Mouse (Mus musculus) layer of hippocampus, postnatal 25 days (tissue): ENCODE results near the gene Ttyh3. TPM values are rescaled to one million over a fixed set of nuclear protein-coding genes. Genes with fewer than 3 reads are reported as not detected.

Experiments
- DNase-seq, 2 experiments: peaks; one replicate each; pipeline ENCODE4 v3.0.0; 2022; ENCODE audit warnings: mixed read lengths in 2 of 2, low spot score in 1 of 2; ENCODE audit errors: extremely low spot score in 1 of 2
- total RNA-seq, 2 experiments: library from RNA; stranded (reverse); gene quantifications; 2 replicates each; pipeline ENCODE4 v1.2.3; 2021

Ttyh3 gene
- total RNA-seq, 2 experiments from 2014 or later: 247 to 262 TPM

DNA sequence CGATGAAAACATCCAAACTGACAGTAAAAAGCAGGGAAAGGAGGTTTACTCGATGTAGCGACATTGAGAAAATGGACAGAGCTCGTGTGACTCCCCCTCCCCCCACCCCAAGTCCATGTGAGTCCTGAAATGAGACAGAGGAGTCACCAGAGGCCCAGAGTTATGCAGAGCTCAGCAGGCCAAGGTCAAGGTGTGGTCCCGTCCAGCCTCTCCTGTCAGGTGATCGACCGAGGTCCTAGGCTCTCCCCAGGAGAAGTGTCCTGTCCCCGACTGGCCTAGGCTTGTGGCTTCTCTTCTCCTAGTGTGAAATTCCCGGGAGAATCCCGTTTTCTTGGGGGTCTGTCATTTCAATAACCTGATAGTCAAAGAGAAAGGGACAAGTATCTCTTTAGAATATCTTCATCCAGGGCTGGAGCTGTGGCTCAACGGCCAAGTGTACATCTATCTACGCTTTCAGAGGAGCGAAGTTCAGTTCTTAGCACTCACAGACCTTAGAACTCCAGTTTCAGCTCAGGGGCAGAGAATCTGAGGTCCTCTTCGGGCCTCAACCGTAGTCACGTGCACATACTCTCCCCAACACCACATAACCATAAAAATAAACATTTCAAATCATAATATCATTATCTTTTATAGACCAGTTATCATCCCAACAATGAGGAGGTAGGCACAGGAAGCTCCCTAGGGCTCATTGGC is 59.6 kb downstream of the Ttyh3 start:
- no peak for DNase-seq

DNA sequence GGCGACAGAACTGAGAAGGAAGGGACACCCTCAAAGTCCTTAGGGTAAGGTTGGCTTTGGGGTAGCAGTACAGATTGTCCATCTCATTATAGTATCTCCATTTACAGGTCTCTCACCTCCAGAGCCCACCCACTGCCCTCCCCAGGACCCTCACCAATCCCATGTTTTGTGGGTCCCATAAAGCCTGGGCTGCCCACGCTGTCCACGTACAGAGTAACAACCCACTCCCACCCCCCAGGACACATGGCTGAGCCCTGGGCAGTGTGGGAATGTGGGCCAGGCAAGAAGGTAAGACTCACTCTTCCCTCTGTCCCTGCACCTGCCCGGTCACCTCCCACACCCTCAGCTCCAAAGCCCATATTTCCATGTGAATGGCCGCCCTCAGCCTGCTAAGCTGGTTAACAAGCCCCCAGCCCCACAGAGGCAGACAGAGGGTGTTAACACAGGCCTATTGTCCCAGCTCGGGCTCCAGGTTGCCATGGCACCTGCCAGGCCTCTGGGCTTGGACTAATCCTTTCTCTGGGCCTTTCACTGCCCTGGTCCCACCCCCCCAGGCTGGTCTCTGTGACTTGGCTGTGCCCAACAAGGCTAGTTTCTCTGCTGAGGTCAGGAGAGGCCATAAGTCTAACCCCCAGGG is 65.0 kb downstream of the Ttyh3 start:
- no peak for DNase-seq

DNA sequence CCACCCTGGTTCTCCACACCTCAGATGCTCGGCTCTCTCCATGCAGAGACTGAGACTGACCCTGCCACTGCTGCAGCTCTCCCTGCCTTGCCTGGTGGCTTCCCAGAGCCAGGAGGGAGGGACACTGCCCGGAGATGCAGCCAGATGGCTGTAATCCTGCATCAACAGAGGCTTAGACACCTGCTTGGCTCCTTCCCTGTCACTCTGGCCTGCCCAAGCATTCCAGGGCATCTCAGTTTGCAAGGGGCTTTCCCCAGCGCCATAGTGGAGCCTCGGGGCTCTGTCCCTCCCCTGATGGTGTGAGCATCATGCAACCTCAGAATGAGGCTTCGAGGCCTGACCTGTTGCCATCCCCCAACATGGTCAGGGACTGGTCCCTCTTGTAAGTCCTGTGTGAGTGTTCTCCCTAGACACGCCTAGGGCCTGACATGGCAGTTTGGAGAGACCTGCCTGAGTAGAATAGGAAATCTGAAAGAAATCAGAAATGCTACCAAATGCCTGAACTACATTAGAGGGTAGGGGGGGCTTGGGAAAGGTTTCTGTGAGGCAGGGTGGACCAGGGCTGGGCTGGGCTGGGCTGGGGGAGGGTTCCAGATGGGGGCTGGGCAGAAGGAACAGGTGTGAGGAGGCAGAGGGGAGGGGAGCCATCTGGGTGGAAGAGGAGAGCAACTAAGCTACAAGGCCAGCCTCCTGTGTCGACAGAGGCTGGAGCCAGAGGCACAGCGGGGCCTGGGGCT is 65.7 kb downstream of the Ttyh3 start:
- DNase-seq: no peak

DNA sequence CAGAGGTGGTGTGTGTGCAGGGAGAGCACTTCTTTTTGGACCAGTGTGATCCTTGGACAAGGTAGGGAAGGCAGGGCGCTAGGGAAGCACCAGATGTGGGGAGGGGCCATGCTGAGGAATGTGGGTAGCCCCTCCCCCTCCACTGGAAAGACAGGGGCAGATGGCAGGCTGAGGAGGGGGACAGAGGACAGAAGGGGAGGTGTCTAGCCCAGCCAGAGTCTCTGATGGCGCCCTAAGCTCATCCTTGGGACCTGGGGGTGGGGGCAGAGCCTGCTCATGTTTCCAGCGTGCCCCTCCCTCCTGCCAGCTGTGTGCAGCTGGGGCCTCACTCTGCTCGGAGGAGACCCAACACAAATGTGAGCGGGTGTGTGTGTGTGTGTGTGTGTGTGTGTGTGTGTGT is 67.3 kb downstream of the Ttyh3 start:
- DNase-seq: no peak

DNA sequence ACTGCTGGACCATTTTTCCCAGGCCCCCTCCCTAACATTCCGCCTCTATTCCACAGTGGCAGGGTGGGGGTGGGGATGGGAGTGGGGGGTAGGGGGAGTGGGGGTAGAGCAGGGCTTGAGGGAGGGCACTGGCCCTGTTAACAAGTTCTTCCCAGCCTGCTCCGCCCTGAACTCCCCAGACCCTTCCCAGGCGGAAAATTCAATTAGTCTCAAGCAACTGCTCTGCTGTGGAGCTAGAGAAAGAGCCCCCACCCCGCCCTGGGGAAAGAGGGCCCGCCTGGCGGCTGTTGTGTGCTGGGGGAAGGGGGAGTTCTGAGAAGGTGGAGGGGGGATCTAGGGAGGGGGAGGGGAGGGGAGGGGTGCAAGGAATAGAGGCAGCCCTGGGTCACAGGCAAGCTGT is 69.1 kb downstream of the Ttyh3 start:
- no peak for DNase-seq

DNA sequence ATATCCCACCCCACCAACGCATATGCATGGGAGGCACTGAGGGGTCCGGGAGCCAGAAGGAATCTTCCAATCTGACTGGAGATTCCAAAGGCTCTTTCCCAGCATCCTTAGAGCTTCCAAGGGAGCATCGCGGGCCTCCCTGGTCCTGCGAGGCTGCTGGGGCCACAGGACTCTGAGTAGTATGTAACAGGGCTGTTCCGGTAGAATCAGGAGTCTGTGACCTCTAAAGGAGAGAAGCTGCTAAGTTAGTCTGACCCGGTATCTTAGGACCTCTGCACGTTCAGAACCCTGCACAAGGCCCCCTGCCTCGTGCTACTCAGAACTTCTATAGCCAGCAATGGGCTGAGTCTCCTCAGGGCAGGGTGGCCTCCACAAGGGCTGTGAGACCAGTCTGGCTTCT is 69.6 kb downstream of the Ttyh3 start:
- no peak for DNase-seq

DNA sequence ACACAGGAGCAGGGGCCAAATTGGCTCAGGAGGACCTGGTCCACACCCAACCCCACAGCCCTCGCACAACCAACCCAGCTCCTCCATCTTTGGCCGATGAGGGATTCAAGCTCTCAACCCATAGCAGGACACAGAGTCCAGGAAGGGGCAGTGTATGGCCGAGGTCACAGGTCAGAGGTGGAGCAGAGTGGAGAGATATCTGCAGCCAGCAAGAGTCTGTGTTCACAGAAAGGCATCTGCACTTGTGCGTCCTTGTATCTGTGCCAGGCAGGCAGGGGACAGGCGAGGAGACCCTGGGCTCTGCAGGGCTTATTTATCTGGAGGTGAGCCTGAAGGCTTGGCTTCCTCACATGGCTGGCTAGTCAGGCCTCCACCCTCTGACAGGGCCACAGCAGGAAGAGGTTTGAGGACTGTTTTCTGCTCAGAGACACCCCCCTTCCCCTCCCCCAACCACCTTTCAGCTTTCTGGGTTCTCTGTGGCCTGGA is 73.4 kb downstream of the Ttyh3 start:
- no peak for DNase-seq

DNA sequence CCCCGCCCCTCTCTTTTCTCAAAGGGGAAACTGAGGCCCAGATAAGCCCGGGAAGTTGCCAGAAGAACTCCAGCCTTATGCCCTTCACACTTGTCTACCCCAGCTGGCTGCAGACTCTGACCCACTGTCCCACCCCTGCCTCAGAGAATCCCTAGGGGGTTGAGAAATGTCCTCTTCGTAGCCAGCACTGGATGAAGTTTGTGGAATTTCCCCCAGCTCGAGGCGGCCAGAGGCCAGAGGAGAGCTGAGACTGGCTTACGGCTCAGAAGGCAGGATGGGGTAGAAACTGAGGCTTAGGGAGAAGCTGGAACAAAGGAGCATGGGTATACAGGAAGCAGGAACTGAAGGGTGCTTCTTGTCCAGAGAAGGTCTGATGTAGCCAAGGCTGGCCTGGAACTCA is 76.2 kb downstream of the Ttyh3 start:
- DNase-seq: no peak

DNA sequence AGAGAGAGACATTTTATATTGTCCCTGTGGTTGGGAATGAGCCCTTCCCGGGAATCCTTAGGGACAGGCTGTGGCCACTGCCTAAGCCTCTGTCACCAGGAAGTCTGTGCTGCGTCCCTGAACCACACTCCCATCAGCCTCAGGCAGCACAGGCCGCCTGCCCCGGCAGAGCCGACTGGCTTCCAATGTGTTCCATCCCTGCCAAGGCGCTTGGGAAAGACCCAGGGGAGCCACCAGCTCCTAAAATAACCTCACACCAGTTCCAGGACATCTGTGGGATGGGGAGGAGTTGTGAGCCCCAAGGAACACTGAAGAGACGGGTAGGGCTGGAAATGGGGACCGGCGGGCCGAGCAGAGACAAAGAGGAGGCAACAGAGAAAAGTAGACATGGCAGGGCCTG is 77.2 kb downstream of the Ttyh3 start:
- DNase-seq: peak in 1 of 2 experiments; percentile 19

DNA sequence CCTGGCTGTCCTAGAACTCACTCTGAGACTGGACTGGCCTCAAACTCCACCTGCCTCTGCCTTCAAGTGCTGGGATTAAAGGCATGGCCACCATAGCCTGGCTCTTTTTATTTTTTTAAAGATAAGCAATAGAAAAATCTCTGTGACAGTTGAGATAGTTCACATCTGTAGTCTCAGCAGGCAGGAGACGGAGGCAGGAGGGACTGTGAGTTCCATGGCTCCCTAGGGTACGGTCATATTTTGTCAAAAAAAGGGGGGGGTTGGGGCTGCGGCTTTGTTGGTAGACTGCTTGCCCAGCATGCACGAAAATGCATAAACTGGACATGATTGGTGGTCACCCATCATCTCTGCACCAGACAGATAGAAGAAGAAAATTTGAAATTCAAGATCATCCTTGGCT is 77.6 kb downstream of the Ttyh3 start:
- no peak for DNase-seq

Other genes with a start within 250 kb of the Ttyh3 start
- 10 to 100 TPM; 89.2 to 95.6 TPM for gene Eif3b, start 229.7 kb downstream of the Ttyh3 start, total RNA-seq
- gene Gm4869, start 203.4 kb downstream of the Ttyh3 start, total RNA-seq: not detected
- gene Chst12, start 143.5 kb downstream of the Ttyh3 start, total RNA-seq: 10 to 100 TPM; 18.8 to 19.5 TPM
- not detected for gene Grifin, start 84.0 kb downstream of the Ttyh3 start, total RNA-seq
- gene Lfng, start 41.7 kb downstream of the Ttyh3 start, total RNA-seq: 10 to 100 TPM; 20.0 to 29.8 TPM
- 10 to 100 TPM; 38.5 to 60.6 TPM for gene Iqce, start 53.3 kb upstream of the Ttyh3 start, total RNA-seq
- gene Brat1, start 56.0 kb upstream of the Ttyh3 start, total RNA-seq: 10 to 100 TPM; 20.5 to 24.4 TPM
- 10 to 100 TPM; 16.0 to 16.5 TPM for gene Amz1, start 75.1 kb upstream of the Ttyh3 start, total RNA-seq
- gene Gna12, start 181.4 kb upstream of the Ttyh3 start, total RNA-seq: 100 to 1,000 TPM; 101 to 111 TPM